Mouse (Mus musculus) ES-Bruce4 (cell line): ENCODE measurements around the gene Elf5. TPM values are rescaled to one million over a fixed set of nuclear protein-coding genes. Genes with fewer than 3 reads are reported as not detected.

Experiments used
- H3K27ac ChIP-seq: 2 replicates; pipeline ENCODE4 v1.5.1; 2012; ENCODE audit warnings: low read length, inconsistent platforms; ENCODE audit not compliant: insufficient read depth
- H3K27me3 ChIP-seq: 2 replicates; pipeline ENCODE4 v1.6.1; 2012; ENCODE audit warnings: mild to moderate bottlenecking, low read length, inconsistent platforms; ENCODE audit not compliant: control insufficient read depth, poor library complexity, insufficient read depth, severe bottlenecking
- H3K36me3 ChIP-seq: 2 replicates; pipeline ENCODE4 v1.6.1; 2012; ENCODE audit warnings: inconsistent platforms, mild to moderate bottlenecking, low read length, moderate library complexity; ENCODE audit not compliant: control insufficient read depth, poor library complexity, insufficient read depth, severe bottlenecking
- H3K4me1 ChIP-seq: one replicate; pipeline ENCODE4 v1.8.1; 2011; ENCODE audit warnings: low read length; ENCODE audit not compliant: control insufficient read depth, insufficient read depth
- H3K4me3 ChIP-seq: 2 replicates; pipeline ENCODE4 v1.5.1; 2011; ENCODE audit warnings: low read depth, mild to moderate bottlenecking, low read length
- H3K9ac ChIP-seq: 2 replicates; pipeline ENCODE4 v1.6.1; 2012; ENCODE audit warnings: low read depth, mild to moderate bottlenecking, inconsistent platforms; ENCODE audit not compliant: poor library complexity, severe bottlenecking
- H3K9me3 ChIP-seq: replicated peaks from 2 replicates; pipeline ENCODE4 v1.6.1; 2012; ENCODE audit warnings: mild to moderate bottlenecking, low read length, inconsistent platforms; ENCODE audit not compliant: control insufficient read depth, poor library complexity, insufficient read depth, severe bottlenecking
- CTCF ChIP-seq: IDR thresholded peaks from one replicate; pipeline ENCODE4 v1.8.1; 2011; ENCODE audit warnings: low read depth, low read length
- EP300 ChIP-seq: IDR thresholded peaks from 2 replicates; pipeline ENCODE4 v1.6.1; 2011; ENCODE audit warnings: low read depth, low read length; ENCODE audit not compliant: insufficient read depth
- POLR2A ChIP-seq: IDR thresholded peaks from one replicate; pipeline ENCODE4 v1.8.1; 2011; ENCODE audit warnings: low read length; ENCODE audit not compliant: insufficient read depth
- polyA plus RNA-seq: library from polyadenylated mRNA; stranded (reverse); fragments of >200 nt; gene quantifications from 2 replicates; pipeline ENCODE4 v1.2.4, GENCODE M21; 2011; ENCODE audit warnings: low read depth; ENCODE audit not compliant: missing spikeins, insufficient read depth, insufficient read length

The Elf5 gene
- polyA plus RNA-seq, 1 experiment: not detected

DNA sequence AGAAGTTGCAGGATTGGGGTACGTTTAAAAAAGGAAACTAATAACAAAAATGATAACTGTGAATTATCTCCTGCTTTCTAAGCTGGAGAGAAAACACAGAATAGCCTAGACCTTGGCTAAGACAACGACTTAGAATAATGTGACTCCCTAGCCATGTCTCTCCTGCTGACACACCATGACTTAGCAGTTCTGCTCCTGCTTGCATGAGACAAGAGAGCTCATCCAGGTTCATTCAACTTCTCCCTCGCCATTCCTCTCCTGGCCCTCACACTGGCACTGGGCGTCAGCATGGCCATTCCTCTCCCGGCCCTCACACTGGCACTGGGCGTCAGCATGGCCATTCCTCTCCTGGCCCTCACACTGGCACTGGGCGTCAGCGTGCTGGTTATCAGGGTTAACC, 68.8 kb downstream of the Elf5 start:
- H3K27me3 ChIP-seq: no peaks in the 10 kb centered on the region
- TF ChIP-seq POLR2A: no peak
- TF ChIP-seq CTCF: no peak
- peak; percentile 65; the same call in 1 of the 2 replicates for TF ChIP-seq EP300
- peak overlapping the region; percentile 56; the same call in 1 of the 2 replicates for H3K9ac ChIP-seq
- no peak overlapping the region for H3K4me3 ChIP-seq
- peak overlapping the region; percentile 52; the same call in 1 of the 2 replicates for H3K27ac ChIP-seq
- 0 out of 2 replicates have a peak, but pooled peaks cover 5% of the 10 kb centered on the region for H3K36me3 ChIP-seq
- peaks cover 2% of the 10 kb centered on the region for H3K4me1 ChIP-seq
- no peaks in the 10 kb centered on the region for H3K9me3 ChIP-seq

DNA sequence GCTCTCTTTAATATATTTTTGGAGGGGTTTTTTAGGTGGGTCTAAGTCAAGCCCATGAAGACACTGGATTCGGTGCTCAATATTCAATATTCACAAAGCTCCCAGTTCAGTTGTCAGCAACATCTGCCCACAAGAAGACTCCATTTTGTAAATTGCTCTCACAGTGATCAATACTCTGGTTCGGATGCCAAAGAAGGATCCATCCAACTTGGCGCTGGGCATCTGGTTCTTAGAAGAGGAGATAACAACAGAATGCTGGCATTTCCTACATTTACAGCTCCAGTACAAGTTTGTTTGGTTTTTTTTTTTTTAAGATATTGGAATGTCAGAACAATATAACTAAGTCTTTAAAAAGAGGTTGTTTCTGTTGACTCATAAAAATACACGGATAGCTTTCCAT, 69.4 kb downstream of the Elf5 start:
- Histone ChIP-seq H3K27me3 (no peaks in the 10 kb centered on the region), H3K36me3 (no peaks in the 10 kb centered on the region), H3K27ac (no peak overlapping the region), H3K4me3 (no peak overlapping the region), H3K4me1 (peaks cover 2% of the 10 kb centered on the region), H3K9me3 (no peaks in the 10 kb centered on the region), H3K9ac (peak overlapping the region; percentile 56; the same call in 1 of the 2 replicates)
- TF ChIP-seq EP300: no peak
- TF ChIP-seq CTCF: no peak
- TF ChIP-seq POLR2A: no peak

DNA sequence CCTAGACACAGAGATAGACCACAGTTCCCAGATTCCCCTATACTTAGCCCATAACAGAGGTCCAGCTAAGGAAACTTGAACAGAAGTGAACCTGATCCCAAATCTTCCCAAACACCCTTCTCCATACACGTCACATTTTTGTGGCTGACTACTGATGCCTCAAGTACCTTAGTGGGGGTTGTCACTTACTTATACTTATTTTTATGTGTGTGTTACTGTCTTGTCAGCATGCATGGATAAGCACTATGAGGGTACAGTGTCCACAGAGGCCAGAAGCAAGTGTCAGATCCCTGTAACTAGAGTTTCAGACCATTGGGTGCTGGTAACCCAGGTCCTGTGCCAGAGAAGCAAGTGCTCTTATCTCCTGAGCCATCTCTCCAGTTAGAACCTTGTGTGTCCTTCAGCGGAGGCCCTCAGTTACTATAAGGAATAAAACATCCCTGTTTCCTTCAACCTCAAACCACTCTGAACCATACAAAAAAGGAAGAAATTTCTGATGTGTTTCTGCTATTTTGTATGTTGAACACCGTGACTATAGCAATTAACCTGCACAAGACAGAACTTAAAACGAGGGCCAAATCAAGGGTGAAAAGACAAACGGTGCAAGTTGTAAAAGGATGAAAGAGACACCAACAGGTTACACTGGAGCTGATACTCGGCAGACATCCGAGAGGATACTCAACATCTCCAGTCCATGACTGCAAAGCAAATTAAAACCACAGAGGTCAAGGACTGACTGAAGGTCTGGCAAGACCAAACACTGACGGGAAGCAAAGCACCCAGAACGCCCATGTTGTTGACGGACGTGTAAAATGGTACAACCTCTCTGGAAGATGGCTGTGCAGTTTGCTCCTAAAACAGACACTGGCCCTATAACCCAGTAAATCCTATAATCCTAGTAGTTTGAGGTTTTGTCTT, 70.1 kb downstream of the Elf5 start:
- H3K4me3 ChIP-seq: no peak overlapping the region
- no peaks in the 10 kb centered on the region for H3K9me3 ChIP-seq
- no peak overlapping the region for H3K9ac ChIP-seq
- no peaks in the 10 kb centered on the region for H3K36me3 ChIP-seq
- TF ChIP-seq EP300 (no peak), CTCF (no peak)
- no peaks in the 10 kb centered on the region for H3K27me3 ChIP-seq
- H3K4me1 ChIP-seq: peaks cover 2% of the 10 kb centered on the region
- H3K27ac ChIP-seq: no peak overlapping the region

DNA sequence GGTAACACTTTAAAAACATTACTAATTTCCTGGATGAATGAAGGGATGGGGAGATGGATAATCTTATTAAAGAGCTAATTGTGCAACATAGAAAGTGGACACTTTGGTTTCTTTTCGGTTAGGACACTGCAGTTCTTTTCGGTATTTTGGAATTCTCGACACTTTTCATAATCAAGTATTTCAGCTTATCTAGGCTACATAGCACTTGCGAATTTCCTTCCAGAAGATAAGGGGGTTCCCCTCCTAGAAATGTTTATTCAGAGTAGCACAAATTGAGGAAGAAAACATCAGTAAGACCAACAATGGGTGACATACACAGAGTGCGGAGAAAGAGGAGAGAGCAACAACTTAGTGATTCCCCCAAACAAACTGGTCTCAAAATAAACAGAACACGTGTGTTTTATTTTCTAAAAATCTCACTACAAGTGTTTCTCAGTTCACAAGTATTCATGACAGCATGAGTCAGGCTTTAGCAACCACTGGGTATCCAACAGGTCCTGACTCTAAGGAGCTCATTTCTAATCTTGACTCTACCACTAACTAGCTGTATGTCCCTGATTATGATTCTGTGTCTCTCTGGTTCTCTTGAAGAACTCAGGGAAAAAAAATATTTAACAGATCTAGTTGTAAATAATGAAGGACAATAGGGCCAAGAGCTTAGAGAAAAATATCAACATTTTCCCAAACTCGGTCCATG, 71.9 kb downstream of the Elf5 start:
- Histone ChIP-seq H3K4me1 (peaks cover 2% of the 10 kb centered on the region), H3K4me3 (no peak overlapping the region), H3K9me3 (no peaks in the 10 kb centered on the region), H3K27me3 (no peaks in the 10 kb centered on the region), H3K27ac (no peak overlapping the region), H3K9ac (peak overlapping the region; percentile 62; the same call in 1 of the 2 replicates), H3K36me3 (no peaks in the 10 kb centered on the region)
- TF ChIP-seq EP300 (no peak), POLR2A (no peak), CTCF (no peak)

DNA sequence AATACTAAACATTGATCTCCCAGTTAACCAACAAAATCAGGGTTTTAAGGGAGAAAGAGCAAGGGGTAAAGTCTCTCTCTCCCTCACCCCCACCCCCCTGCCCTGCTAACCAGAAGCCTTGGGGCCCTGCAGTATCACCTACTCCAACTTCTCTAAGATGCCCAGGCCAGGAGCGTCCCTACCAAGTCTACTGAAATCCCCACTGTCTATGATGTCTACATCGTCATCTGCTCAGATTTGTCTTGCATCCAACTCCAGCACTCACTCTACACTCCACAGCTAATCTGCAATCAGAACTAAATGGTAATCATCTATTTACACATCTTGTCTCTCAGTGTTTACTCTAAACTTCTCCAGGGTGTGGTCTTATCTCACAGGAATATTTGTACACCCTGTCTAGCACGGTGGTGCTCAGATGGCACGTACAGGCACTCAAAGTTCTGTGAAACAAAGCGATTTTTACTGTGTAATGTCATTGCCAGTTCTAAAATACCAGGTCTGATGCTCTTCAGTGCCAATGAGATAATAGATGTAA, 72.6 kb downstream of the Elf5 start:
- no peaks in the 10 kb centered on the region for H3K36me3 ChIP-seq
- peak overlapping the region; percentile 62 for H3K9ac ChIP-seq
- no peaks in the 10 kb centered on the region for H3K27me3 ChIP-seq
- peak overlapping the region; percentile 90 for H3K4me3 ChIP-seq
- no peak for TF ChIP-seq CTCF
- TF ChIP-seq EP300: no peak
- TF ChIP-seq POLR2A: no peak
- peaks cover 2% of the 10 kb centered on the region for H3K4me1 ChIP-seq
- H3K27ac ChIP-seq: no peak overlapping the region
- H3K9me3 ChIP-seq: no peaks in the 10 kb centered on the region
